Mouse (Mus musculus) embryonic facial prominence, embryonic 14.5 days (tissue): ENCODE measurements at regions not wholly inside any gene's neighbourhood (a gene's known extent, or its start where the extent isn't known, plus 50 kb on each side); places are given as distances from the start of the nearest gene placed in this dataset.
A peak's percentile ranks its signal among the peaks of the same experiment; 100 is the strongest.

Experiments
- ATAC-seq: fragments of 200-750 bp; cut with Nextera tagmentation; 2 replicates; pipeline ENCODE4 v1.8.0; 2017; ENCODE audit warnings: low read depth, moderate number of reproducible peaks, moderate TSS enrichment
- DNase-seq: peaks from one replicate; pipeline ENCODE4 v3.0.0-alpha.2; 2015; ENCODE audit warnings: low spot score
- H3K27ac ChIP-seq: fragments of 300-500 bp; sonication (generic); replicated peaks from 2 replicates; pipeline ENCODE4 v1.5.1; 2014; ENCODE audit warnings: low read depth, mild to moderate bottlenecking, low read length, moderate library complexity
- H3K27me3 ChIP-seq: fragments of 300-500 bp; sonication (generic); replicated peaks from 2 replicates; pipeline ENCODE4 v1.6.1; 2014; ENCODE audit warnings: low read length; ENCODE audit not compliant: control insufficient read depth, insufficient read depth
- H3K36me3 ChIP-seq: fragments of 300-500 bp; sonication (generic); 2 replicates; pipeline ENCODE4 v1.6.1; 2014; ENCODE audit warnings: low read length, mixed read lengths; ENCODE audit not compliant: control insufficient read depth, insufficient read depth
- H3K4me1 ChIP-seq: fragments of 300-500 bp; sonication (generic); 2 replicates; pipeline ENCODE4 v1.6.1; 2014; ENCODE audit warnings: antibody characterized with exemption, low read length; ENCODE audit not compliant: control insufficient read depth, insufficient read depth
- H3K4me2 ChIP-seq: fragments of 300-500 bp; sonication (generic); 2 replicates; pipeline ENCODE4 v1.6.1; 2014; ENCODE audit warnings: low read depth, mild to moderate bottlenecking, low read length, moderate library complexity, mixed read lengths
- H3K4me3 ChIP-seq: fragments of 300-500 bp; sonication (generic); 2 replicates; pipeline ENCODE4 v1.5.1; 2014; ENCODE audit warnings: low read depth, mild to moderate bottlenecking, low read length
- H3K9ac ChIP-seq: fragments of 300-500 bp; sonication (generic); 2 replicates; pipeline ENCODE4 v1.6.1; 2014; ENCODE audit warnings: low read depth, mild to moderate bottlenecking, low read length, moderate library complexity, mixed read lengths
- H3K9me3 ChIP-seq: fragments of 300-500 bp; sonication (generic); 2 replicates; pipeline ENCODE4 v1.6.1; 2016; ENCODE audit warnings: low read length; ENCODE audit not compliant: control insufficient read depth
- WGBS: fragments of 180-500 bp; shearing (Covaris S2); extraction: QIAGEN DNeasy Blood & Tissue Kit; methylation state at CpG from one replicate; pipeline ENCODE4 v1.1.7; 2014; 5-methylcytosine and 5-hydroxymethylcytosine counted together

DNA sequence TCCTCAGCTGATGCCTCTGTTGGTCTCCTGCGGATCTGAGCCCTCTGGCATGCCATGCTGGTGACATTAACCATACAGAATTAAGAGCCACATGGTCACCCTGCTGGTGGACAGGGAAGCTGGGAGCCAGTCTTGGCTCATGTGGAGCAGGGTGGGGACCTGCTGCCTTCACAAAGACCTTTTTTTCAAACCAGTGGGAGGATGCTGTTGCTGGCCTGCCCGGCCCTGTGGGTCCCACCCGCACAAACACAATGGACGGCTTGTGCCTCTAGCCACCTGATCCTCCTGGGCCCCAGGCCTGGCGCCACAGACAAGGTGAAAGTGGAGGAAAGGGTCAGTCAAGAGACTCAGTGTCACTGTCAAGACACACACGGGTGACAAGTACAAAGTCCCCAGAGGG lies 73.4 kb downstream of the Sik1 start:
- Histone ChIP-seq H3K27ac (no peak overlapping the region), H3K27me3 (no peaks in the 10 kb centered on the region), H3K4me1 (peaks cover 8% of the 10 kb centered on the region), H3K4me3 (no peak overlapping the region), H3K4me2 (no peak overlapping the region), H3K9me3 (no peaks in the 10 kb centered on the region), H3K9ac (no peak overlapping the region), H3K36me3 (no peaks in the 10 kb centered on the region)
- ATAC-seq, result no peak
- no peak for DNase-seq
- 65% methylated on average over 6 of the region's 6 CpGs for WGBS

DNA sequence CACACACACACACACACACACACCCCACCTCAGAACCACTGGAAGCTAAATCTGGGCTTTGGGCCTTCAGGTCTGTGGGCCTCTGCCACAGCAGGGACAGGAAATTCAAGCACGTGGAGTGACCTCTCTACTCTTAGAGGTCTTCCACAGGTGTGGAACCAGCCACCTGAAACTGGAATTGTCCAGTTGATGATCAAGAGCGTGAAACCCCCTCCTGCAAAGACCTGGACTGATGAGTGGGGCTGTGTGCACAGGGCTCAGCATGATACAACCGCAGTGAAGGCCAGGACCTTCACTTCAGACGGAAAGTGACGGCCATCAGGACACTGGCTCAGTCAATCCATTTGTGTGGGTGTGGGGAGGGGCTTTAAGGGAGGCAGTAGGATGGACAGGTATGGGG lies 72.5 kb downstream of the Sik1 start:
- H3K27ac ChIP-seq, result no peak overlapping the region
- no peak overlapping the region for H3K9ac ChIP-seq
- 90% methylated on average over 5 of the region's 5 CpGs for WGBS
- H3K9me3 ChIP-seq, result no peaks in the 10 kb centered on the region
- no peak for DNase-seq
- no peak overlapping the region for H3K4me2 ChIP-seq
- no peaks in the 10 kb centered on the region for H3K36me3 ChIP-seq
- no peaks in the 10 kb centered on the region for H3K27me3 ChIP-seq
- no peak for ATAC-seq
- no peak overlapping the region for H3K4me3 ChIP-seq
- H3K4me1 ChIP-seq, result peaks cover under 1% of the 10 kb centered on the region

DNA sequence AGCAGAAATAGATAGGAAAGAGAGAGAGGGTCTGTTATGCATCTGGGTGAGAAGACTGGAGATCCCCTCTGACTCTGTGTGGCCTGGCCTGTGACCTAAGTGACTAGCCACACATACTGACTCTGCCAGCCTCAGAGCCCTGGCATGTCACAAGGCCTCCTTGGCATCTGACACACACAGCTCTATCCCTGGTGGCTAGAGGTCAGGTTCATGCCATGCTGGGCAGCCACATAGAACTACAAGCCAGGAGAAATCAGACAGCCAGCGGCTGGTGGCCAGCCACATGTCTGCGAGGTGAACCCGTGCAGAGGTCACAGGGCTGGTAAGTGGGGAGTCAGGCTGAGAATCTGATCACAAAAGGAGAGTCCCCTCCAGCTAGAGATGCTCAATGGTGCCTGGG lies 67.3 kb downstream of the Sik1 start:
- no peaks in the 10 kb centered on the region for H3K9me3 ChIP-seq
- H3K4me2 ChIP-seq, result no peak overlapping the region
- H3K27ac ChIP-seq, result no peak overlapping the region
- no peak overlapping the region for H3K4me3 ChIP-seq
- no peak overlapping the region for H3K9ac ChIP-seq
- H3K4me1 ChIP-seq, result peaks cover 18% of the 10 kb centered on the region
- ATAC-seq (no peak), DNase-seq (no peak)
- WGBS, result 86% methylated on average over 3 of the region's 3 CpGs
- no peaks in the 10 kb centered on the region for H3K27me3 ChIP-seq
- H3K36me3 ChIP-seq, result no peaks in the 10 kb centered on the region

DNA sequence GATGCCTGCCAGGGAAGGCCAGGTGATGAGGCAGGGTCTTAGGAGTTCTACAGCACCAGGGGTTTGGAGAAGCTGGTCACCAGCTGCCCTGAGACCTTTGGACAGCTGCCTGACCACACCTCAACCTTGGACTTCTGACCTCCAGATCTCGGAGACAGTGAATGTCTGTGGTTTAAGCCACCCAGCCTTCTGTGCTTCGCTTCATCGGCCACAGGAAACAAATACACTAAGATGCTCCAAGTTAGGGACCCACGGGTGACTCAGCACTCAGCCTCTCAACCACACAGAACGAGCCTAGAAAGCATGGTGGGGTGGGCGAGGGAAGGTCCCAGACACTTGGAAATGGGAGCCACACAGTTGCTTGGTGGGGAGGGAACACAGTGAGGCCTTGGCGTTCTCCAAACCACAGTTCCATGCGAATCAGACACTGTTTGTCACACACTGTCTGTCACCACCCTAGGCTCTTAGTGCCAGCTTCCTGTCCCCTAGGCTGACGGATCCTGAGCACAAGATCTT lies 66.5 kb downstream of the Sik1 start:
- no peak overlapping the region for H3K9ac ChIP-seq
- no peaks in the 10 kb centered on the region for H3K36me3 ChIP-seq
- DNase-seq, result no peak
- 78% methylated on average over 9 of the region's 9 CpGs for WGBS
- no peak for ATAC-seq
- no peak overlapping the region for H3K4me3 ChIP-seq
- no peaks in the 10 kb centered on the region for H3K9me3 ChIP-seq
- H3K27me3 ChIP-seq, result no peaks in the 10 kb centered on the region
- peaks cover 18% of the 10 kb centered on the region for H3K4me1 ChIP-seq
- H3K27ac ChIP-seq, result no peak overlapping the region
- H3K4me2 ChIP-seq, result no peak overlapping the region

DNA sequence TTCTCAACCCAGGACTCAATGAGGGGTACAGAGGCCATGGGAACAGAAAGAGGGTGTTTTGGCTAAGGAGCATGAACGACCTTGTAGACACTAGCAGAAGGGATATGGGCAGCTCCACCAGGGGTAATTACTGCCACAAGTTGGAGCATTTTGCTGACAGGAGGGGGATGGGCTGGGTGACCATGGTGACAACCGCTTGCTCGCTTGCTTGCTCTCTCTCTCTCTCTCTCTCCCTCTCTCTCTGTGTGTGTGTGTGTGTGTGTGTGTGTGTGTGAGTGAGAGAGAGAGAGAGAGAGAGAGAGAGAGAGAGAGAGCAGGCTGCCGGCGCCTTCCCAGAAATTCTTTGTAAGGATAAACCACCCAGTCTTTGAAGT lies 65.7 kb downstream of the Sik1 start:
- no peak overlapping the region for H3K4me3 ChIP-seq
- no peak overlapping the region for H3K4me2 ChIP-seq
- DNase-seq, result peak; percentile 73
- peaks cover 18% of the 10 kb centered on the region for H3K4me1 ChIP-seq
- H3K36me3 ChIP-seq, result no peaks in the 10 kb centered on the region
- H3K27me3 ChIP-seq, result no peaks in the 10 kb centered on the region
- ATAC-seq, result peak; percentile 8; the same call in 1 of the 2 replicates
- no peaks in the 10 kb centered on the region for H3K9me3 ChIP-seq
- peak overlapping the region; percentile 68; the same call in 1 of the 2 replicates for H3K27ac ChIP-seq
- H3K9ac ChIP-seq, result no peak overlapping the region
- 14% methylated on average over 5 of the region's 5 CpGs for WGBS

DNA sequence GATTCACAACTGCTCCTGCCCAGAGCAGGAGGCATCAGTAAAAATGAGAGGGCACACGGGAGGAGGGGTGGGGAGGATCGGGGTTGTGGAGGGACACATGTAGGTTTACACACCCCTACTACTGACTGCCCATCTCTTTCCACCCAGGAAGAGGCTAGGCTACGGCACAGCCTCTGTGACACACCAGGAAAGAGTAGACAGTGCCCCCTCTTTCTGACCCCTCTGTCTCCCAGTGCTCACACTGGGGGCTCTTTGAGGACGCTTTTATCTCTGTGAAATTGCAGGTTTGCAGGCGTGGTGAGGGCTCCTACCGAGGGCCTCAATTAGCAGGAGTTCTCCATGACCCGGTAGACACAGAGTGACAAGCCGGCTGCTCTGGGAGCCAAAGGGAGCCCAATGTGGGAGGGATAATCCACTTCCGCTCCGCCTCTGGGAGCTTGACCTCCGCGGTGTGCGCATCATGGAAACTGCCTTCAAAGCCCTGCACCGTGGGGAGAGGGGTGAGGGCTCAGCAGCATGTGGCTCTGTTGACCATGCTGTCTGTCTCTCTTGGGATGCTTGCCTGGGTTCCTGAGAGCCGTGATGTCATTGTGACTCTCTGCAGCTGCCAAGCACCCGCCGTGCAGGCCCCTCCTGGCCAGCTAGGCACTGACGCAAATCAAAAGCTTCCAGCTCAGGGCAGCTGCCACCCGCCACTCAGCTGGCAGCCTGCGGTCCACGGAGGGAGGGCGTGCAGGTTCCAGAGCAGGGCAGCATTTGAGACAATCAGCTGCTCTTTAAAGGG lies 65.1 kb downstream of the Sik1 start:
- ATAC-seq (peak; percentile 82), DNase-seq (peak; percentile 84)
- no peak overlapping the region for H3K4me3 ChIP-seq
- peak overlapping the region; percentile 31 for H3K4me2 ChIP-seq
- H3K9me3 ChIP-seq, result no peaks in the 10 kb centered on the region
- H3K36me3 ChIP-seq, result no peaks in the 10 kb centered on the region
- 16% methylated on average over 22 of the region's 22 CpGs for WGBS
- no peak overlapping the region for H3K9ac ChIP-seq
- peak overlapping the region; percentile 68 for H3K27ac ChIP-seq
- no peaks in the 10 kb centered on the region for H3K27me3 ChIP-seq
- H3K4me1 ChIP-seq, result peaks cover 18% of the 10 kb centered on the region

DNA sequence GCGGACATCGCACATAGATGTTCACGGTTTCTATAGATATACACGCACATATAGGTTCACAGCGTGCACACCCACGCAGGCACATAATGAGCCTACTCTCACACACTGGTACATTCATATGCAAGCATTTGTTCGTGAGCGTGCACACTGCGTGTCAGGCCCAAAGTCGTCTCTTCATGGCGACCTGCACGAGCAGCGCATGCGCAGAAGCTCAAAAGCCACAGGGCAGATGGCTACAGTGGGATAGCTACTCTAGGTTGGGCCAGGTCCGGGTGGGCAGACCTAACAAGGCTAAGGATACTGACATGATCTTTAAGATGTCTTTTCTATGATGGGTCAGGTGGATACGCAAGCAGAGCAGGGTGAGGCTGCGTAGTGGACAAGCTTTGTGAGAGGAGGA lies 63.9 kb downstream of the Sik1 start:
- WGBS, result 94% methylated on average over 17 of the region's 17 CpGs
- Histone ChIP-seq H3K27ac (no peak overlapping the region), H3K9me3 (no peaks in the 10 kb centered on the region), H3K36me3 (no peaks in the 10 kb centered on the region), H3K4me2 (no peak overlapping the region), H3K27me3 (no peaks in the 10 kb centered on the region), H3K9ac (no peak overlapping the region), H3K4me1 (peaks cover 18% of the 10 kb centered on the region), H3K4me3 (no peak overlapping the region)
- no peak for ATAC-seq
- DNase-seq, result no peak

DNA sequence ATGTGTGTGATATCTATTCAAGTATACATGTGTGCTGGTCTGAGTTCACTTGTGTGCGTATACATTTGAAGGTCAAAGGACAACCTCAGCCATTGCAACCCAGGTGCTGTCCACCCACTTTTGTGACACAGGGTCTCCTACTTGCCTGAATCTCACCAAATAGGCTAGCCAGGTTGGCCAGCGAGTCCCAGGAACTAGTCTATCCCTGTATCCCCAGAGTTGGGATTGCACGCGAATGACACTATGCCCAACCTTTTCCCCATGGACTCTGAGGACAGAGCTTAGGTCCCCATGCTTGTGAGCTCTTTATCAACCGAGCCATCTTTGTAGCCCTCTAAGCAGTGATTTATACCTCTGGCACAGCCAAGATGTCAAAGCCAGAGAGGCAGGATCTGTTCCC lies 62.6 kb downstream of the Sik1 start:
- Histone ChIP-seq H3K9me3 (no peaks in the 10 kb centered on the region), H3K27me3 (no peaks in the 10 kb centered on the region), H3K4me2 (no peak overlapping the region), H3K4me1 (peaks cover 18% of the 10 kb centered on the region), H3K27ac (no peak overlapping the region), H3K4me3 (no peak overlapping the region), H3K36me3 (no peaks in the 10 kb centered on the region), H3K9ac (no peak overlapping the region)
- no peak for ATAC-seq
- no peak for DNase-seq
- WGBS, result 86% methylated on average over 5 of the region's 5 CpGs

DNA sequence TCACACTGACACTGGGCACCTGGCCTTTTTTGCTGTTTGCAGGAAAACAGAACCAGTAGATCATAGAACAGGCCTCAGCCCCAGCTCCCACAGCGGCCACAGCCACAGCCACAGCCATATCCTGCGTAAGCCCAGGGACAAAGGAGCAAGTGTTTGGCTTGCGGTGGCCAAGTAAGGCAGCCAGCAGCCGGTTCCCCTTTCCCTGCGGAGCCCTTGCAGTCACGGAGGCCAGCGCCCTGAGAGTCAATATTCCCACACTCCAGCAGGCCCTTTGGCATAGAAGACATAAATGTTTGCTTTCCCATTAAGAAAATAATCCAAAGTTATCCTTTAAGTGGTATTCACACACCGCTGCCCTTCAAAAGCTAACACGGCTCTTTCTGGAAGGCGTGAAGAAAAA lies 62.1 kb downstream of the Sik1 start:
- Histone ChIP-seq H3K36me3 (no peaks in the 10 kb centered on the region), H3K4me2 (no peak overlapping the region), H3K4me1 (peaks cover 18% of the 10 kb centered on the region), H3K27ac (no peak overlapping the region), H3K27me3 (no peaks in the 10 kb centered on the region), H3K4me3 (no peak overlapping the region), H3K9ac (no peak overlapping the region), H3K9me3 (no peaks in the 10 kb centered on the region)
- ATAC-seq, result no peak
- WGBS, result 50% methylated on average over 10 of the region's 10 CpGs
- peak; percentile 57 for DNase-seq
